Mouse (Mus musculus) right cerebral cortex, adult 2 months (tissue): ENCODE measurements at regions not wholly inside any gene's neighbourhood (a gene's known extent, or its start where the extent isn't known, plus 50 kb on each side); places are given as distances from the start of the nearest gene placed in this dataset.

ENCODE experiments used
- DNase-seq, 2 experiments: peaks; one replicate each; pipeline ENCODE4 v3.0.0; 2021 to 2022; ENCODE audit warnings: low spot score in 2 of 2

GRCm38 (mm10) chr6:88964071-88964470 is 62.0 kb downstream of the Tpra1 start:
- no peak for DNase-seq

GRCm38 (mm10) chr6:88964911-88965310 is 62.9 kb downstream of the Tpra1 start:
- peak; percentile 72 for DNase-seq

- no peak for DNase-seq
Measured at GRCm38 (mm10) chr6:88965361-88966226, 63.5 kb downstream of the Tpra1 start.

GRCm38 (mm10) chr6:88966501-88966900 is 64.5 kb downstream of the Tpra1 start:
- no peak for DNase-seq

- peak; percentile 45 to 48 for DNase-seq
Measured at GRCm38 (mm10) chr6:88968842-88969241, 66.8 kb downstream of the Tpra1 start.

- peak; percentile 76 to 83 for DNase-seq
Measured at GRCm38 (mm10) chr6:88971729-88972128, 69.7 kb downstream of the Tpra1 start.

GRCm38 (mm10) chr6:88974457-88974856 is 72.4 kb downstream of the Tpra1 start:
- no peak for DNase-seq

- no peak for DNase-seq
Measured at GRCm38 (mm10) chr6:88976581-88976980, 74.5 kb downstream of the Tpra1 start.

GRCm38 (mm10) chr6:88976994-88977393 is 74.9 kb downstream of the Tpra1 start:
- DNase-seq = no peak

GRCm38 (mm10) chr6:88978970-88979369 is 76.9 kb downstream of the Tpra1 start:
- no peak for DNase-seq

- DNase-seq = peak; percentile 64 to 69
Measured at GRCm38 (mm10) chr6:88980112-88980511, 78.1 kb downstream of the Tpra1 start.

- no peak for DNase-seq
Measured at GRCm38 (mm10) chr6:88981544-88981943, 79.5 kb downstream of the Tpra1 start.

- DNase-seq = no peak
Measured at GRCm38 (mm10) chr6:88984170-88984569, 82.1 kb downstream of the Tpra1 start.

GRCm38 (mm10) chr6:88984863-88985262 is 82.8 kb downstream of the Tpra1 start:
- DNase-seq = no peak

- peak; percentile 25 to 43 for DNase-seq
Measured at GRCm38 (mm10) chr6:88988551-88988950, 86.5 kb downstream of the Tpra1 start.

- DNase-seq = no peak
Measured at GRCm38 (mm10) chr6:88989617-88990299, 87.7 kb downstream of the Tpra1 start.

- DNase-seq = no peak
Measured at GRCm38 (mm10) chr6:88990300-88990685, 88.2 kb downstream of the Tpra1 start.

- DNase-seq = no peak
Measured at GRCm38 (mm10) chr6:88995077-88995476, 93.0 kb downstream of the Tpra1 start.

GRCm38 (mm10) chr6:88998927-88999722 is 97.1 kb downstream of the Tpra1 start:
- DNase-seq = no peak

GRCm38 (mm10) chr6:89000359-89000758 is 98.3 kb downstream of the Tpra1 start:
- DNase-seq = peak in 1 of 2 experiments; percentile 21

GRCm38 (mm10) chr6:89003197-89003923 is 101.3 kb downstream of the Tpra1 start:
- DNase-seq = no peak
